Mouse (Mus musculus) C2C12 (cell line): ENCODE measurements around the gene Galnt7.
"Not testable (repeated sequence)": the region's sequence is repeated elsewhere in the genome, so short reads cannot be mapped to it uniquely, and the experiment has no call there.

Source experiments
- CEBPB ChIP-seq: IDR thresholded peaks from one replicate; pipeline ENCODE4 v1.6.1; 2011; ENCODE audit warnings: low read depth, mild to moderate bottlenecking, control low read depth, moderate library complexity
- CTCF ChIP-seq: IDR thresholded peaks from one replicate; pipeline ENCODE4 v1.5.1; 2011; ENCODE audit not compliant: control insufficient read depth, insufficient read depth, insufficient read length
- FOSL1 ChIP-seq: IDR thresholded peaks from one replicate; pipeline ENCODE4 v1.8.0; 2011; ENCODE audit warnings: mild to moderate bottlenecking, low read length; ENCODE audit not compliant: poor library complexity, insufficient read depth, severe bottlenecking
- MAX ChIP-seq: IDR thresholded peaks from one replicate; pipeline ENCODE4 v1.6.1; 2011; ENCODE audit warnings: mild to moderate bottlenecking, control low read depth
- MYOD1 ChIP-seq: IDR thresholded peaks from one replicate; pipeline ENCODE4 v1.6.1; 2011; ENCODE audit warnings: low read depth; ENCODE audit not compliant: control insufficient read depth, insufficient read length
- USF1 ChIP-seq: IDR thresholded peaks from one replicate; pipeline ENCODE4 v1.6.1; 2011; ENCODE audit warnings: low read depth, mild to moderate bottlenecking, control low read depth, moderate library complexity

DNA sequence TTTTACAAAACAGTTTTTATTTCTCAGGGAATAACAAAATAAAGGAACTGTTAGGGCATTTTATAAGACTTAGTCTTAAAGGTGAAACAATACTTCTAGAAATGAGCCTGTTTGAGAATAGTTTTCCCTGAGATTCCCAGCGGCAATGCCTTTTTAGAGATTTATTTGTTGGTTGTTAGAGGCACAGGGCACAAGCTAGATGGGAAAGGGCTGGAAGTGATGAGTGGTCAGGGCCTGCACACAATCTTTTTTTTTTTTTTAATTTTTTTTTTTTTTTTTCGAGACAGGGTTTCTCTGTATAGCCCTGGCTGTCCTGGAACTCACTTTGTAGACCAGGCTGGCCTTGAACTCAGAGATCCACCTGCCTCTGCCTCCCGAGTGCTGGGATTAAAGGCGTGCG lies 136.1 kb downstream of the Galnt7 start:
- not testable (repeated sequence) for TF ChIP-seq CTCF, CEBPB, FOSL1, MYOD1, USF1, MAX
